Mouse (Mus musculus): ENCODE results near the gene Zmynd12. TPM values are rescaled to one million over a fixed set of nuclear protein-coding genes. Genes with fewer than 3 reads are reported as not detected.

The Zmynd12 gene
- polyA plus RNA-seq (2012; rRNA removed), result 7.7 and 10.0 TPM in 2 replicates

DNA sequence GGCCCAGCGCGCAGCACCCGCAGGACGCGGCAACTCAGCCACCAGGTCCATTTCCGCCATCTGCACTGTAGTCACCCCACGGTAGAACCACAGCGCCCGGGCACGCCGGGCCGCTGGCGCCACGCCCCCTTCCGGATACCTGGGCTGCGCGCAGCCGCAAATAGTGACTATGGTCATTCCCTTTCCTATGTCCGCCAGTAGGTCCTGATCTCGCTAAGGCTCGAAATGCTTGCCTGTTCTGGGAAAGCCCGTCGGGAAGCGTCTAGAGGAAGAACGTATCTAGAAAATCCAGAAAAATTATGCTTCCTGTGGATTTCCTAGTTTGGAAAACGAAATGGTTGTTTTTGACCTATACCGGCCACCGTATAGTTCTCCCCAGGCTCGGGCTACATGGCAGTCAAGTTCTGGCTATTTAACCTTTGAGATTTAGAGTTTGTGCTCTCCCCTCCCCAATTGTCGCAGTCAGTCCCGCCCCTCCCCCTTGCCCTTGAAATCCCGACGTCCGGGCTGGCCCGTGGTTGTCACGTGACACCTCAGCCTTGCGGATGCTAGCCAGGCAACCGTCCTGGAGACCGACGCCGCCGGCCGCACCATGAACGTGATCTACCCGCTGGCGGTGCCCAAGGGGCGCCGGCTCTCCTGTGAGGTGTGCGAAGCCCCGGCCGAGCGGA is at the start of gene Zmynd12, which contains the start of gene Ppcs:
Gene Zmynd12 (plus strand): TSS at position 521 of the 671 bp plus-strand sequence.
Gene Ppcs (minus strand): TSS at position 127 of the 671 bp plus-strand sequence.

DNA sequence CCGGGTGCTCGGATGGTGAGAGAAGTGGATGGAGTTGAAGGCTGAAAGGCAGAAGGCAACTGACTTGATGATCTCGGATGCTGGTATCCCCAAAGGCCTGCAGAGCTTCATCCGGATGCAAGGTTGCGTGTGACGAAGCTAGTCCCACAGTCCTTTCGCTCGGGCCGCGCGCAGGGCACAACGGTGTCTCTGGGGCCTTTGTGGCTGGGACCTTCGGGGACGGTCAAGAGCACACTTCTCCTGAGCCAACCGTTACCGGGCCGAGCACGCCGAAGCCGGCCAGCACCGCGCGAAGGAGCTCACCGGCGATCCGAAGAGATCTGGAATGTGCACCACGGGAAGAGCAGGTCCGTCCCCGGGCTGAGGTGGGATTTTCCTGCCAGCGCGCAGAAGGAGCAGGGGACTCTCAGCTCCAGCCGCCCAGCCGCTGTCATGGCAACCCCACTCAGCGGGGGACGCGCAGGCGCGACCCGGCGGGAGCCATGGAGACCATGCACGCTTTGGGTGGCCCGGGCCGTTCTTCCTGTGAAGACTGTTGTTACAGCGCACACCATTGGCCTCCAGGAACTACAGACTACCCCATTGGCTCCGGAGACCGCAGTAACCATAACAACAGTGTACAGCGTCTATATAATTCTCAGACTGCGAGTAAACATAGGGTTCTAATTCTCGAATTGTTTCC is 7.4 kb upstream of the Zmynd12 start, which contains the start of gene Ccdc30:
Gene Ccdc30 (minus strand): TSS at position 450 of the 682 bp plus-strand sequence.

GRCm38 (mm10) chr4:119492291-119492932 is 69.8 kb downstream of the Zmynd12 start, which contains the start of gene Rimkla:
Gene Rimkla (minus strand): TSS chr4:119492628.

Other genes with a start within 250 kb of the Zmynd12 start
- 16.9 and 24.8 TPM in 2 replicates for gene Zfp691, start 248.6 kb upstream of the Zmynd12 start, polyA plus RNA-seq (2012; rRNA removed)
- 0.77 and 0.98 TPM in 2 replicates for gene Ermap, start 232.8 kb upstream of the Zmynd12 start, polyA plus RNA-seq (2012; rRNA removed)
- gene Svbp, start 227.5 kb upstream of the Zmynd12 start, polyA plus RNA-seq (2012; rRNA removed), result 37.2 and 44.2 TPM in 2 replicates
- 1.6 and 2.2 TPM in 2 replicates for gene Tmem269, start 204.6 kb upstream of the Zmynd12 start, polyA plus RNA-seq (2012; rRNA removed)
- gene AU022252, start 190.1 kb upstream of the Zmynd12 start, polyA plus RNA-seq (2012; rRNA removed), result 5.4 and 6.9 TPM in 2 replicates
- gene P3h1, start 189.9 kb upstream of the Zmynd12 start, polyA plus RNA-seq (2012; rRNA removed), result 95.6 and 125 TPM in 2 replicates
- 0.10 and 0.11 TPM in 2 replicates for gene Cldn19, start 167.4 kb upstream of the Zmynd12 start, polyA plus RNA-seq (2012; rRNA removed)
- gene Ybx1, start 128.2 kb upstream of the Zmynd12 start, polyA plus RNA-seq (2012; rRNA removed), result 455 and 561 TPM in 2 replicates
- 3.3 and 7.1 TPM in 2 replicates for gene Ppih, start 102.3 kb upstream of the Zmynd12 start, polyA plus RNA-seq (2012; rRNA removed)
- 3.0 and 3.4 TPM in 2 replicates for gene Ccdc30, start 7.3 kb upstream of the Zmynd12 start, polyA plus RNA-seq (2012; rRNA removed)
- 22.3 and 22.9 TPM in 2 replicates for gene Ppcs, start 394 bp upstream of the Zmynd12 start, polyA plus RNA-seq (2012; rRNA removed)
- 2.4 and 2.7 TPM in 2 replicates for gene Rimkla, start 69.8 kb downstream of the Zmynd12 start, polyA plus RNA-seq (2012; rRNA removed)
- gene Foxj3, start 114.2 kb downstream of the Zmynd12 start, polyA plus RNA-seq (2012; rRNA removed), result 17.8 and 27.6 TPM in 2 replicates
- 11.3 and 23.5 TPM in 2 replicates for gene Frg2f1, start 116.7 kb downstream of the Zmynd12 start, polyA plus RNA-seq (2012; rRNA removed)
- not detected in 2 replicates for gene Guca2a, start 214.9 kb downstream of the Zmynd12 start, polyA plus RNA-seq (2012; rRNA removed)
- gene Guca2b, start 236.1 kb downstream of the Zmynd12 start, polyA plus RNA-seq (2012; rRNA removed), result 5.0 and 7.3 TPM in 2 replicates

Measured in ovary, adult 2 months (tissue).